Mouse (Mus musculus): ENCODE measurements at regions not wholly inside any gene's neighbourhood (a gene's known extent, or its start where the extent isn't known, plus 50 kb on each side); places are given as distances from the start of the nearest gene placed in this dataset.

DNA sequence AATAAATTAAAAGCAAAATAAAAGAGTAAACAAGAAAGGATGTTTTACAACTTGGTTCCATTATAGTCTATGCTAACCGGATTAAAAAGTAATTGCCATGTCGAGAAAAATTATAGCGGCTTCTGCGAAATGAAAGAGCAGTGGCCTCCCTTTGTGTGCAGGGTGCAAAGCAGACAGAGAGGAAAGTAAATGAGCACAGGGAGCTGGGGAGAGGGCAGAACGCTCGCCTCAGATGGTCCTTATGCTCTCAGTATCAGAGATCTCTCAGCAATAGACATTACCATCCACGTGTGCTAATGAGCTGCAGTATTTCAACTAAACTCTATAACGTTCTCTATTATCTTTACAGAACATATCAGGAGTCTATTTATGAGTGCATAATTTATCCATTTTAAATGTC, 102.6 kb upstream of the Epha4 start:
- no peak for TF ChIP-seq CTCF (IDR thresholded peaks at IDR 0.05; ENCODE audit: control insufficient read depth, insufficient read depth, low read length)
- no peak for TF ChIP-seq POLR2A (IDR thresholded peaks at IDR 0.05; ENCODE audit: borderline replicate concordance, control insufficient read depth, low read depth, low read length)
